Mouse (Mus musculus) MN1 (cell line): Measurements from ENCODE around the gene Cd79a.

ENCODE experiments used
- DNase-seq: peaks from one replicate; pipeline ENCODE4 v3.0.0-alpha.2; 2016; ENCODE audit warnings: low spot score

The Cd79a gene

DNA sequence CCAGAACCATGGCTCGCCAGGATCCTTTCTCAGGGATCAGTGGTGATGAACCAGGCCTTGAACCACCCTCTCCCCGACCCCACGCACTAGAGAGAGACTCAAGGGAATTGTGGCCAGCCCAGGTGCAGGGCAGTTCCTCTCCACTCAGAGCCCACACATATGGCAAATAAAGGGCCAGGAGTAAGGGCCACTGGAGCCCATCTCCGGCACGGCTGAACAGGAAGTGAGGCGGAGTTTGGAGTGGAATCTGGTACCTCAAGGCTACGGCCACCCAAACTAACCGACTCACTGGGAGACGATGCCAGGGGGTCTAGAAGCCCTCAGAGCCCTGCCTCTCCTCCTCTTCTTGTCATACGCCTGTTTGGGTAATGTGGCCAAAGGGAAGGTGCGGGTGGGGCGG lies at the start of gene Cd79a:
Gene Cd79a (plus strand): TSS at position 158 of the 400 bp plus-strand sequence.
- DNase-seq: no peak

DNA sequence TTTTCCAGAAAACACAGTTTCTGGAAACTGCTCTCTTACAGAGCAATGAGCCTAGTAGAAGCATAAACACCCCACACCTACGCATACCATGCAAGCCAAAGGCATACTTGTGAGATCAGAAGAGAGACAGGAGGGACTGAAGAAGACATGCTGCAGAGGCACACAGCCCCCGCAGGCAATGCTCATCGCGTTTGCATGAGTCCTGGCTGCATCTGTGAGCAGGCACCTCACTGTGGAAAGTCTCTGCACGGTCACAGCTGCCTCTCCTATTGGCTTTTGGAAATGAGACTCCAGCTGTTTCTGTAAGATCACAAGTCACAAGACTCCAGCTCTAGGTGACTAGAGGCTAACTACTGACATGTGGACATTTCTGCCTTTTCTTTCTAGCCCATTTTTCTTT lies 47.0 kb upstream of the Cd79a start:
- DNase-seq: peak; percentile 34

DNA sequence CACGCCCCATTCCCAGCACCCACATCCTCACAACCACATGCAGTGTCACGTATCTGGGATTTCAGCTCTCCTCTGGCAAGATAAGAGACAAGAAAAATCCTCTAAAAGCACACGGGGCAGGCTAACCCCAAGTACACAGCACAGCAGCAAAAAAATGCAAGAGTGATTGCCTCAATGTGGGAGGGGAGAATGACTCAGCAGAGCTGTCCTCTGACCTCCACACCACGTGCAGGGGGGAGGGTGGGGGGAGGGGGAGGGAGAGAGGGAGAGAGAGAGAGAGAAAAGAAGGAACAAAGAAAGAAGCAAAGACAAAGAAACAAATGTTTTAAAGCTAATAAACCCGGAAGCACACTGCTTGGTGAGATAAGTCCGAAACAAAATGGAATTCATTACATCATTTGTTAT lies 46.3 kb upstream of the Cd79a start:
- DNase-seq: peak; percentile 59

DNA sequence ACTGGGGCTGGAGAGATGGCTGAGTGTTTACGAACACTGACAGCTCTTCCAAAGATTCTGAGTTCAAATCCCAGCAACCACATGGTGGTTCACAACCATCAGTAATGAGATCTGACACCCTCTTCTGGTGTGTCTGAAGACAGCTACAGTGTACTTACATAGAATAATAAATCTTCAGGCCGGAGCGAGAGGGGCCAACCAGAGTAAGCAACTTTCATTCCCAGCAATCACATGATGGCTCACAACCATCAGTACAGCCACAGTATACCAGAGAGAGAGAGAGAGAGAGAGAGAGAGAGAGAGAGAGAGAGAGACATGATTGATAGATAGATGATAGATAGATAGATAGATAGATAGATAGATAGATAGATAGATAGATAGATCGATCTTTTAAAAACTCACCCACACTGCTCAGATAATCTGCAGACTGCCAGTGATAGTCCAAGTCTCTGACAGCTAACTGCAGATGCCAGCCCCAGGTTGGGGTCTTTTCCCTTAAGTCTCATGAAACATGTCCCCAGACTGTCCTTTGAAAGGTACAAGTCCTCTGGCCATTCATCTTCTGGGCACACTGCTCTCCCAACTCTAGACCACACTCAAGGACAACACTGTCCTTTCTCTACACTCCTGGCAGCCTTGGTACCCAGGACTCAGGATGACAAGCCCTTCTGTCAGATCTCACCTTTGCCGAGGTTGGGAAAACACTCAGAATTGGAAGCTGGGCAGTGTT lies 45.4 kb upstream of the Cd79a start:
- no peak for DNase-seq

DNA sequence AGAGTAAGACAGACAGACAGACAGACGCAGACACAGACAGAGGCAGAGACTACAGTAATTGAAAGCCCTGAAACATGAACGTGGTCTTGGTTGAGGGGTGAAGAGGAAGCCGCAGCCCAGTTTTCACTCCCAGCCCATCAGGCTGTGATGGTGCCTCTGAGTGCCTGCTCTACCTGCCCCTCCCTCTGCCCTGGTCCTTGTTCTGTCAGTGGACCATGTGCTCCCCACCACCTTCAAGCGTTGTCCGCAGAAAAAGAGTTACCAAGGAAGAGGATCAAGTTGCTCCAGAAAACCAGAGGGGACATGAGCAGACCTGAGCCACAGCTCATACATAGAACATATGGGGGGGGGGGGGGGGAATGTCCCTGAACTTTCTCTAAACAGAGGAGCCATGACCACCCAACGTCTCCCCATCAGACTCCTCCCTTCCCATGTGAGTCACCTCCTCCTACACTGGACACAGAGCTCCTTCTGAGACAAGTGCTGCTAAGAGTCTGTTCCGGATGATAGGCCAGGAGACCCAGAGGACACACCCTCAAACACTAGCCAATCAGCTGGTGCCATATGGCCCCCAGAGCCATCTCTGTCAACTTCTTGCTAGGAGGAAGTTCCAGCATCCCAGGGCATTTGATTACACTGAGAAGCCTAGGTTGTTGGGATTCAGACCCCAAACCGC lies 44.5 kb upstream of the Cd79a start:
- peak; percentile 50 for DNase-seq

DNA sequence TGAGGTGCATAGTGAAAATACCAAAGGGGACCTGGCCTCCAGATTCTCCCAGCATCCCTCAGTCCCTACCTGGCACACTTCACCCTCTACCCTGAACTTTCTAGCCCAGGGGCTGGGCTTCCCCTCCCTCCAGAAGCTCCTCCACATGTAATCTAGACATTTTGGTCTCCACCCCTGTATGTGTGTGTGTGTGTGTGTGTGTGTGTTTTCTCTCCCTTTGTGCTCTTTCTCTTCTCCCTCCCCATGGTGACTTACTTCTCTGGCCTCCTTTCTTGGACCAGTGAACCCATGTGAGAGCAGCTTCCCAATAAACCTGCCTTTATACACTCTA lies 44.0 kb upstream of the Cd79a start:
- no peak for DNase-seq

DNA sequence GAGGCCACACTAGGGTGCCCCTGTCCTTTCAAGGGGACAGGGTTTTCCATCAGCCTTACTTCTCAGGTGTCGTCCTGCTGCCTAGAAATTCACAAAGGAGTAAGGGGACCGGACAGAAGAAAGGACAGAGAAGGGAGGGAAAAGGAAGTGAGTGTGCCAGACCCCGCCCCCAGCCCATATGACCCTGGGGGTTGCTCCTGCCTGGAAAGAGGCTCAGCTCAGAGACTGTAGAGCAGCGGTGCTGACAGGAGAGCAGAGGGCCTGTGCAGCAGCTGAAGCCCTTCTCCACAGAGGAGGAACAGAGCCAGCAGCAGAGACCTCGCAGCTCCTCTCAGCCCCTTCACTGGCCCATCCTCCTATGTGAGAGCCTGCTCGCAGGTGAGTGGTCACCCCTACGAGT lies 43.5 kb upstream of the Cd79a start:
- no peak for DNase-seq

DNA sequence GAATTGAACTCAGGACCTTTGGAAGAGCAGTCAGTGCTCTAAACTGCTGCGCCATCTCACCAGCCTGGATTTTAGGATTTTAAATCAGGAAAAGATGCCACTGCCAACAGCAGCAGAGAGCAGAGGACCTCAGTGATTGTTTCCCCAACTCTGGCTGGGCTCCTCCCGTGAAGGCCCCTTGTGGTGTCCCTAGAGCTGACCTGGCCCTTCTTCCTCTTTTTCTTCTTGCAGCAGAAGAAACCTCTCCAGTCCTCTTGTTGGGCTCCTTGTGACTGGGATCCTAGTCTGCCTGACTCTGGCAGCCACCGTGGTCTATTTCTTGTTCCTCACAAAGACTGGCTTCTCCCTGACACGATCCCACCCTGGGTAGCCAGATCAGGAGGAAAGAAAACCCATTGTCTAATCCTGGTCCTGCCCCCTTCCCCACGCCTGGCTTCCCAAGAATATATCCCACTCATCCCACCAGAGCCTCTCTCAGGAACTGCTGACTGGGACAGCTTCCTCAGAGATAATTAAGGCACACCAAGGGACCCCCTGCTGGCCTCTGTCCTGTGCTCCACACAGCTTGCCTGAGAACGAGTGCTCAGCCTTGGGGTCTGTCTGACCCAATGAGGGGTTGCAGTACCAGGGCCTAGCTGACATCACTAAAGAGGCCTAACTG lies 40.6 kb upstream of the Cd79a start:
- DNase-seq: no peak

DNA sequence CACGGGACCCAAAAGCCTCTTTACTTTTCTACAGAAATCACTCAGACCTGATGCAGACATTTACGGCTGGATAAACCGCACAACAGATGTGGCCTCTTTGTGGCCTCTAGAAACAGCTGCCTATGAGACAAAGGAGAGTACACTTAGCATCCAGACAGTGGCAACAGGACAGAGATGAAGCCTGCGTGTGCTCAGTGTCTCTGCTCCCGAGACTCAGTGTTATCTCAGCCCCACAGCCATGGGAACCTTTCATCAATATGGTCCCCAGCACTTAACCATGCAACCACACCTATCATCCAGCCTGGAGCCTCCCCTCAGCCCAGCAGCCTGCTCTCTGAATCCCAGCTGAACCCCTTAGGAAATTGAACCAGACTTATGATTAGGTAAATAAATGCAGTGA lies 37.9 kb upstream of the Cd79a start:
- DNase-seq: no peak

DNA sequence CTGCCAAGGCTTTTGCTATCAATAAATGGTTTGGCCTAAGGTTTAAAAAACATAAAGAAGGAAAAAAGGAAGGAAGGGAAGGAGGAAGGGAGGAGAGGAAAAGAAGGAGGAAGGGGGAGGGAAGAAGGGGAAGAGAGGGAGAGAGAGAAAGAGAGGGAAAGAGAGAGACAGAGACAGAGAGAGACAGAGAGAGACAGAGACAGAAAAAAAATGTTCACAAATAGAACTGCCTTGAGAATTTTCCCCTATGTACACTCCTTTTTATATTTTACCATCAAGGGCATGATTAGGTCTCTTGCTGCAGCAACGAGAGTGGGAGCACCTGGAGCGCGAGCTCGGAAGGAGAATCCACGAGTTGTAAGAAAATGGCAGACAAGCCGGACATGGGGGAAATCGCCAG lies 35.3 kb upstream of the Cd79a start, which contains the start of gene Gm9844:
Gene Gm9844 (plus strand): TSS at position 301 of the 400 bp plus-strand sequence.
- no peak for DNase-seq

DNA sequence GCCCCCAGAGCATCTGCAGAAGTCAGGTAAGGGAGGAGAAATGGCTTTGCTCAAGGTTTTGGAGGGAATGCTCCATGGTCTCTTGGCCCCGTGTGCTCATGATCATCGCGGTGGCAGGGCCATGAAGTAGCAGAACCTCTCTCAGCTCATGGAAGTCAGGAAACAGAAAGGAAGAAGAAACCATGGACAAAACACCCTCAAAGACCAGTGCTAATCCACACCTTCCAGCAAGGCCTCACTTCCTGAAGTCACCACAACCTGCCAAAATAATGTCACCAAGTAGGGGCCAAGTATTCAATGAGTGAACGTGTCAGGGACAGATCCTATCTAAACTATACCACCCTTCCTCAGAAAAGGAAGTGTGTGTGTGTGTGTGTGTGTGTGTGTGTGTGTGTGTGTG lies 34.3 kb upstream of the Cd79a start:
- DNase-seq: no peak

DNA sequence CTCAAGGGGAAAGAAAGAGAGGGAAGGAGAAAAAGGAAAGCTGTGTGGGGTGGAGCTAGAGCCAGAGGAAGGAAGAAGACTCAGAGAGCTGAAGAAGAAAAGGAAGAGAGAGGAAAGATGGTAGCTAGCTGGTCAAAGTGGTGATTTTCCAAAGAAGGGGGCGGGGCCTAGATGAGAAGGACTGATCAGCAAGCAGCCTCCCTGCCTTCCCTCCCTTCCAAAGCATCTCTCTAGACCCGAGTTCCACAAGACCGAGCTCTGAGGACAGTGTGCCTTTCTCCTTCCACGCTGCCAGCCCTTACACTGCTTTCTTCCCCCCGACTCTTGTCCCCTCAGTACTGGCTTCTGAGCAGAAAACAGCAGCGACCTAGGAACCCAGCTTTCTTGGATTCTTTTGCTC lies 33.0 kb upstream of the Cd79a start:
- peak; percentile 50 for DNase-seq

DNA sequence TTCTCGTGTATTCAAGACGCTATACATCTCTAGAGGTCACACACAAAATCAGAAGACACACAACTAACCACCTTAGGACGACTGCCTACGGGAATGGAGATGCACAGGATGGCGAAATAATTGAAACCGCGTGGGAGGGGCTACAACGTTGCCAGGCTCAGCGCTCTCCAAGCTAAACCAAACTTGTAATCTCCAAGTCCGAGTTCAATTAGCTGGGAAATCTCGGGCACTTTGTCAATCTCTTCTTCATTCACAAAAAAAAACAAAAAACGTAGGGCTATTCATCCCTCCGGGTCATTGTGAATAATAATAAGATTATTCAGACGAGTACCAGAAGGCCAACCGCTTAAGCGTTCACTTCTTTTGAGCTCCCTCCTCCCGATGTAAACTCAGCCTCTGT lies 28.1 kb upstream of the Cd79a start:
- DNase-seq: no peak

DNA sequence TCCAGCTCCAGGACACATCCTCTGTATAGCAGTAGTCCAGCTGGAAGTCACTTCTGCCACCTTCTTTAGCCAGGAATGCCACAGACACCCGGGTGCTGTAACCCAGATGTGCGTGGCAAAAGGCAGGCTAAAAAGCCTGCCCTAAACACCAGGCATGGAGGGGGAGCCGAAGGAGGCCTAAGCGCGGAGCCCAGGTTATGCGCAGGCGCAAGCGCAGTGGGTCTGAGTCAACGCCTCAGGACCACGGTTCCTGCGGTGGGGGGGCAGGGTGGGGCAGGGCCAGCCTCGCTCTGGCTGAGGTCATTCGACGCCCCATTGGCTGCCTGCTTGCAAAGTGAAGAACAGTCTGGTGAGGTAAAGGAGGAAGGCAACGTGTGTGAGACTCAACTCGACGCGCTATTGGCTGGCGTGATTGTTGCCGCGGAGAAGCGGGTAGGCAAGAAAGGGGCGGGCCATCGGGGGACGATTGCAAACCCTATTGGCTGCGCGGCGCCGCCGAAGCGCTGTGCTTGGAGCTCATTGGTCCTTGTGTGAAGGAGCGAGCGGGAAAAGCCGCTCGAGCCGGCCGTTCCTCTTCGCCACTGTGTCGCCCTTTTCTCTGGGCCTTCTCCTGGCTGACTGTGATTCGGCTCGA lies 27.5 kb upstream of the Cd79a start, which contains the start of the genes Lypd4 and Dmrtc2:
Gene Lypd4 (minus strand): TSS at position 410 of the 634 bp plus-strand sequence.
Gene Dmrtc2 (plus strand): TSS at position 526 of the 634 bp plus-strand sequence.
- DNase-seq: no peak

DNA sequence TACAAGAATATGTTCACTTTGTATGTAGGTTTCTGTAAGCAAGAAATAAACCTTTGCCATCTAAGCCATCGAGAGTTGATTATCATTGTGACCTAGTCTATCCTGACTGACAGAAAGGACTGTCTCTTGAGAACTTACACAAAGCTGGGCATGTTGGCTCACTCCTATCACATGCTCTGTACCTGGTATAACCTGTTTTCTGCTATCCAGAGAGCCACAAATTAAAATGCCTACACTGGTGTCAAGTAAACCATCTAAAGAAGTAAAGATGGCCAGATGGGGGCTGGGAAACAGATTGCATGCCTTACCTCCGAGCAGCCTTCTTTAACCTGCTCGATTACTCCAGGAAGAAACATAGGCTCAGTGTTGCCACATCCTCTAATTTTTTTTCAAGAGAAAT lies 19.6 kb upstream of the Cd79a start:
- DNase-seq: no peak

DNA sequence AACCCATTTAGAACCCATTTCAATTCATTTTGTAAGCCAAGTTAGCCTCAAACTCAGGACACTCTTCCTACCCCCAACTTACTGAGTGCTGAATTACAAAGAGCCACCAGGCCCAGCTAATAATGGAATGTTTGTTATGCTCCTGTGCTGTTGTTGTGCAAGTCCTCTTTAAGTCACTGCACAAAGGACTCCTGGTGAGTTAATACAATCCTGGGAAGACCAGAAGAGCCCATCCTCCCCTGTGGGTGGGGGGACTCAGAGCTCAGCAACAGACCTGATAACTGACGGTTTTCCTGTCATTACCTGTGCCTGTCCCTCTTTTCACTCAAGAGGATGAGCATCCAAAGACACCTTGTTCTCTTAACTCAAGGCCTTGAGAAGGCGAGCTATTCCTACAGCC lies 17.6 kb upstream of the Cd79a start:
- DNase-seq: no peak

DNA sequence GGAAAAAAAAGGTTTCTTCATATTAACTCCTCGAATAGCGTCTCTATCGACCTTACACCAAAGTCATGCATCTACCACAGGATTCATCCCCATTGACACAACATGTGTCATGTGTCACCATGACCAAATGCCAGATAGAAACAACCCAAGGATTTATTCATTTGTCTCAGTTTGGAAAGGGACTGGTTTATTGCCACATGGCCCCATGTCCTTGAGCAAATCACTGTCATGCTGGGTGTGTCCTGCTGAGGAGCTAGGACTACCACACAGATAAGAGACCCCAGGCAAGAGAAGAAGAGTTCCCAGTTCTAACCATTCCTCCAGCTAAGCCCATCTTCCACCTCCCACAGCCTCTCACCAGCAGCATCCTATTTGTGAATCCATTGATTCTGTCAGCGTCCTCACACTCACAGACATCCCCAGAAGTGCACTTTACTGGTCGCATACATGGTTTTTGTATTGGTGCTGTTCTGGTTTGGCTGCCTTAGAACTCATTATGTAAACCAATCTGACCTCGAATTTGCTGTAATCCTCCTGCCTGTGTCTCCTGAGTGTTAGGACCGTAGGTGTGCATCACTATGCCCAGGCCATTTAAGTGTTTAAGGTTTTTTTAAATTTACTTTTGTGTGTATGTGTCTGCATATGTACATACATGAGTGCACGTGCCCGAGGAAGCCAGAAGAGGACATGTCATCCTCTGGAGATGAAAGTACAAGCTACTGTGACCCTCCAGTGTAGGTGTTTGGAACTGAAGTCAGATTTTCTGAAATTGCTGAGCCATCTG lies 14.6 kb upstream of the Cd79a start:
- no peak for DNase-seq

DNA sequence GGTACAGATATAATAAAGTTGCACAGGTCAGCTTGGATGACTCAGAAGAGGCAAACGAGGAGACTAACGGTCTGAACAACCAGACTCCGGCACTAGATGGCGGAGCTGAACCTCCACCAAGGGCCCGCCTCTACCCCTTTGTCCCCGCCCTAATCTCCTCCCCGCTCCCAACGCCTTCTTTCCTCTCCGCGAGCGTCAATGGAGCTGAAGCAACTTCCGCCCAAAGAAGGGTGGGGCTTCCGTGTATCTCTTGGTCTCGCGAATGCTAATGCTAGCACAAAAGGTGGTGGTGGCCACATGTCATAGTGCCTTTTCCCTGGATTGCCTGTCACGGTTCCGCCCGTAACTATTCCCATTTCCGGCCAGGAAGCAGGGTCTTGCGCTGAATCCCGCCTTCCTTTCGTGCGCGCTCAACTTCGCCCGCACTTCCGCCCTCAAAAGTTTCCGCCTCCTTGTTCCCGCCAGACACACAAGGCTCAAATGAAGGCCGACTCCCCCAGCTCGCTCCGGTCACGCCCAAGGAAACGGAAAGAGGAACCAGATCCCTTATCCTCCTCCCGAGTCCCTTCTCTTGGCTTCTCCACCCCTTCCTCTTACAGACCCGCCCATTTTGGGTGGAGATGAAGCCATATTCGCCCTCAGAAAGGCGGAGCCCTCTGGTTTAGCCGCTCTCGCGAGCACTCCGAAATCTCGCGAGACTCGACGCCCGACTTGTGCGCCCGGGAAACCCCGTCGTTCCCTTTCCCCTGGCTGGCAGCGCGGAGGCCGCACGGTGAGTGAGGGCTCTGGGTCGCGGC lies 13.1 kb upstream of the Cd79a start, which contains the start of gene Rps19:
Gene Rps19 (plus strand): TSS at position 476 of the 797 bp plus-strand sequence.
- DNase-seq: peak; percentile 99

DNA sequence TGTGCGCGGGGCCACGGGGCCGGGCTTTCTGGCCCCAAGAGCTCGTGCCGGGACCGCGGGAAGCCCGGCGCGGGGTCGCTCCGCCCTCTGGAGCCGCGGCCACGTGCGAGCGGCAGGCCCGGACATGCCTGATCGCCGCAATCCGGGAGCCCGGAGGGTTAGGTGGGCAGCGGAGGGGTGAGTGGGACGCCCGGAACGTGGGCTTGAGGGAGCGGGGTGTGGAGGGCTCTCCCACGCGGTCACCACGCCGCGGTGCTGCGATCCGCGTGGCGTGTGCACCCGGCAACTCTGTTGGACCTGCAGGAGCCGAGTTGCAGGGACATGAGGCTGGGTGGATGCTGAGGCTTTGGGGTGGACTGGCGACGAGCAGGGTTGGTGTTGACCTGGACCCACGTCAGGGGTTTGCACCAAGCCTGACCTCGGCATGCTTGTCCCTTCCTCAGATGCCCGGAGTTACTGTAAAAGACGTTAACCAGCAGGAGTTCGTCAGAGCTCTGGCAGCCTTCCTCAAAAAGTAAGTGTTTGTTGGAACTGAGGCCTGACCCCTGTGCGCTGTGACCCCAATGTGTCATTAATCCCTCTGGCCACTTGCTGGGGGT lies 12.4 kb upstream of the Cd79a start:
- DNase-seq: no peak

DNA sequence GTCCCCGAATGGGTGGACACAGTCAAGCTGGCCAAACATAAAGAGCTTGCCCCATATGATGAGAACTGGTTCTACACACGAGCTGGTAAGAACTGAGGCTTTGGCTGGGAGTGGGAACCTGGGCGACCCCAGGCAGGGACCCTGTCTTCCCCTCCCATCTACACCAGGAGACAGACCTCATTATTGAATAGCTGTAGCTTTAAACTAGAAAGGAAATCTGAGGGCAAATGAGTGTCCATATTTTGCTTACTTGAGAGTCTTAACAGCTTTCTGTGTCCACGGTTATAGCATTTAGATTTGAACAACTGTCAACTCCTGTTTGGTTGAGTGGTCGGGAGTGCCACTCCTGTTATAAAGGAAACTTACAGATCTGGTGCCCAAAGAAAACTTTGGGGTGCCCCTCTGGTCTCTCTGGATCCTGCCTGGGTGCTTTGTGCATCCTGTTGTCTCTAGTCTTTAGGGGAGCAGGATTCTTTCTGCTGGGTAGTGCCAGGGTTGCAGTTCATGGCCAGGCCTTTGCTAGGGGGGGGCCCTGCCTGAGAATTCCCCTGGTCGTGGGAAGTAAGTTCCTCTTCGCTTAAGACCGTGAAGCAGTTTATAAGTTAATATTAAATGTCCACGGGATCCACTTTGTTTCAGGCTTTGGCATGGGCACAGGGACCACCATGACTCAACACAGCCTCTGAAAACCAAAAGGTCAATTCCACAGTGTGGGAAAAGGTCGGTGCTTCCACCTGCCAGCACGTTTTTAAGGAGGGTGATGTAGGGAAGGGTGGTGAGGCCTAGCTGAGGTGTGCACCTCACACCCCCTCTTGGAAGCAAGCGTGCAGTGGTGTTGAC lies 11.5 kb upstream of the Cd79a start:
- no peak for DNase-seq
